Mouse (Mus musculus) thymus, adult 2 months (tissue): ENCODE measurements at regions not wholly inside any gene's neighbourhood (a gene's known extent, or its start where the extent isn't known, plus 50 kb on each side); places are given as distances from the start of the nearest gene placed in this dataset.

Experiments used
- CTCF ChIP-seq: fragments of 200-500 bp; IDR thresholded peaks from 2 replicates; pipeline ENCODE4 v1.5.1; 2012; ENCODE audit warnings: mild to moderate bottlenecking, control low read depth, low read length, moderate library complexity, borderline replicate concordance; ENCODE audit not compliant: control insufficient read depth, poor library complexity, insufficient read depth; ENCODE audit errors: extremely low read depth
- POLR2A ChIP-seq: fragments of 200-500 bp; IDR thresholded peaks from 2 replicates; pipeline ENCODE4 v1.6.1; 2012; ENCODE audit warnings: mild to moderate bottlenecking, low read length, control low read depth, moderate library complexity; ENCODE audit not compliant: control insufficient read depth, poor library complexity, insufficient read depth; ENCODE audit errors: extremely low read depth

- TF ChIP-seq CTCF: no peak
- TF ChIP-seq POLR2A: no peak
Observed at GRCm38 (mm10) chrX:19202542-19202941, 278.6 kb downstream of the Tex13c3 start.
